Mouse (Mus musculus) cerebellum, adult (tissue): Measurements from ENCODE around the gene Fndc11.

ENCODE experiments used
- ATAC-seq: cut with Nextera tagmentation; 2 replicates; pipeline ENCODE4 v1.9.2; 2017; ENCODE audit warnings: mild to moderate bottlenecking, moderate library complexity, mixed read lengths; ENCODE audit not compliant: insufficient number of reproducible peaks, low FRiP score, low TSS enrichment

Gene Fndc11

DNA sequence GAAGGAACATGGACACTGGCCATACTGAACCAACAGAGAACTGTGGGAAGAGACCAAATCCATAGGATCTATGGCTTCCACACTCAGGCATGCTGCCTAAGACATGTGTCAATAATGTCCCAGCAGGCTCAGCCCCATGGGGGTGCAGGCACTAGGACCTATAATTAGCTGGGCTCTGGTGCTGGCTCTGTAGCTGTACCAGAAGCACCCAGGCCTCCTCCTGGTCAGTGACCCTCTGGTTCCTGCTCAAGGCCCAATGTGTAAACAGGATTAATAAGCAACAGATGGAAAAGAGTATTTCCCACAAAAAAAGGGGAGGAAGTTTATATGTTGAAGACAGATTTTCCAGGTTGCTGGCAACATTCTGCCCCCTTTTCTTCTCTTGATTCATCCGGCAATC is 33.4 kb downstream of the Fndc11 start:
- no peak for ATAC-seq

GRCm38 (mm10) chr2:181266839-181267238 is 47.0 kb downstream of the Fndc11 start:
- no peak for ATAC-seq

GRCm38 (mm10) chr2:181272092-181272491 is 52.3 kb downstream of the Fndc11 start:
- ATAC-seq, result no peak
